Mouse (Mus musculus) embryonic facial prominence, embryonic 14.5 days (tissue): ENCODE results near the gene 4930579F01Rik. TPM values are rescaled to one million over a fixed set of nuclear protein-coding genes. Genes with fewer than 3 reads are reported as not detected.

Source experiments
- ATAC-seq: fragments of 200-750 bp; cut with Nextera tagmentation; 2 replicates; pipeline ENCODE4 v1.8.0; 2017; ENCODE audit warnings: low read depth, moderate number of reproducible peaks, moderate TSS enrichment
- DNase-seq: peaks from one replicate; pipeline ENCODE4 v3.0.0-alpha.2; 2015; ENCODE audit warnings: low spot score
- H3K27ac ChIP-seq: fragments of 300-500 bp; sonication (generic); replicated peaks from 2 replicates; pipeline ENCODE4 v1.5.1; 2014; ENCODE audit warnings: low read depth, mild to moderate bottlenecking, low read length, moderate library complexity
- H3K27me3 ChIP-seq: fragments of 300-500 bp; sonication (generic); replicated peaks from 2 replicates; pipeline ENCODE4 v1.6.1; 2014; ENCODE audit warnings: low read length; ENCODE audit not compliant: control insufficient read depth, insufficient read depth
- H3K36me3 ChIP-seq: fragments of 300-500 bp; sonication (generic); 2 replicates; pipeline ENCODE4 v1.6.1; 2014; ENCODE audit warnings: low read length, mixed read lengths; ENCODE audit not compliant: control insufficient read depth, insufficient read depth
- H3K4me1 ChIP-seq: fragments of 300-500 bp; sonication (generic); 2 replicates; pipeline ENCODE4 v1.6.1; 2014; ENCODE audit warnings: antibody characterized with exemption, low read length; ENCODE audit not compliant: control insufficient read depth, insufficient read depth
- H3K4me2 ChIP-seq: fragments of 300-500 bp; sonication (generic); 2 replicates; pipeline ENCODE4 v1.6.1; 2014; ENCODE audit warnings: low read depth, mild to moderate bottlenecking, low read length, moderate library complexity, mixed read lengths
- H3K4me3 ChIP-seq: fragments of 300-500 bp; sonication (generic); 2 replicates; pipeline ENCODE4 v1.5.1; 2014; ENCODE audit warnings: low read depth, mild to moderate bottlenecking, low read length
- H3K9ac ChIP-seq: fragments of 300-500 bp; sonication (generic); 2 replicates; pipeline ENCODE4 v1.6.1; 2014; ENCODE audit warnings: low read depth, mild to moderate bottlenecking, low read length, moderate library complexity, mixed read lengths
- H3K9me3 ChIP-seq: fragments of 300-500 bp; sonication (generic); 2 replicates; pipeline ENCODE4 v1.6.1; 2016; ENCODE audit warnings: low read length; ENCODE audit not compliant: control insufficient read depth
- whole genome bisulfite sequencing: fragments of 180-500 bp; shearing (Covaris S2); extraction: QIAGEN DNeasy Blood & Tissue Kit; methylation state at CpG from one replicate; pipeline ENCODE4 v1.1.7; 2014; 5-methylcytosine and 5-hydroxymethylcytosine counted together
- polyA plus RNA-seq: library from polyadenylated mRNA; unstranded; fragments of >200 nt; fragmentation: Nextera tagmentation; extraction: Ambion mirVana; gene quantifications from 2 replicates; pipeline ENCODE4 v1.2.1, GENCODE M21; 2014

Gene 4930579F01Rik
- polyA plus RNA-seq, 1 experiment from 2014 or later: not detected

DNA sequence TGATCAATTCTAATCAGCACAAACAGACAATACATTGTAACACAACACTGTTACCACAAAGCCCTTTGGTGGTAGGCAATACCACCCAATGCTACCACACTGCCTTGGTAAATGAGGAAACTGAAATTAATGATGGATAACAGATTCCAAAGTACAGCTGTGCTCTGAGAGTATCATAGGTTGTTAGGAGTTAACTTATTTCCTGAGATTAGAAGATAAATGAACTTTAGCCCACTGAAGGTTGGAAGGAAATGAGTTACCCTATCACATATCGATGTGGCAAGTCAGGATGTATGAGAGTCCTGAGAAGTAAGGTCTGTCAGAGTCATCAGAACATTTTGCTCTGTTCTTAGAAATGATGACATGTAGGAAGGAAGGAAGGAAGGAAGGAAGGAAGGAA, 59.1 kb downstream of the 4930579F01Rik start:
- Histone ChIP-seq H3K27me3 (no peaks in the 10 kb centered on the region), H3K4me1 (no peaks in the 10 kb centered on the region), H3K4me2 (no peak overlapping the region), H3K27ac (no peak overlapping the region), H3K4me3 (no peak overlapping the region), H3K36me3 (no peaks in the 10 kb centered on the region), H3K9me3 (no peaks in the 10 kb centered on the region), H3K9ac (no peak overlapping the region)
- DNase-seq (no peak), ATAC-seq (no peak)
- 79% methylated on average over 1 of the region's 1 CpGs for whole genome bisulfite sequencing

DNA sequence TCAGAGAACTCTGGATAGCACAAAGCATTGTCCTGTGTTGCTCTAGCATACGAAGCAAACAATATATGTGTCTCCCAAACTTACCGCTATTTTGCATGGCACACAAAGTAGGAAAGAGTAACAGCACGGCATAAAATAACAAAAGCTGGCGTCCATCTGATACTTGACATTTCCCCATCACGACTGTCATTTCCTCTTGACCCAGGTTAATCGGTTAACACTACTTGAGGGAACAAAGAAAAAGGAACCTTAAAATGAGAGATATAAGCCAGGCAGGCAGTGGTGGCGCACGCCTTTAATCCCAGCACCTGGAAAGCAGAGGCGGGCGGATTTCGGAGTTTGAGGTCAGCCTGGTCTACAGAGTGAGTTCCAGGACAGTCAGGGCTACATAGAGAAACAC, 59.7 kb downstream of the 4930579F01Rik start:
- 81% methylated on average over 11 of the region's 11 CpGs for WGBS

DNA sequence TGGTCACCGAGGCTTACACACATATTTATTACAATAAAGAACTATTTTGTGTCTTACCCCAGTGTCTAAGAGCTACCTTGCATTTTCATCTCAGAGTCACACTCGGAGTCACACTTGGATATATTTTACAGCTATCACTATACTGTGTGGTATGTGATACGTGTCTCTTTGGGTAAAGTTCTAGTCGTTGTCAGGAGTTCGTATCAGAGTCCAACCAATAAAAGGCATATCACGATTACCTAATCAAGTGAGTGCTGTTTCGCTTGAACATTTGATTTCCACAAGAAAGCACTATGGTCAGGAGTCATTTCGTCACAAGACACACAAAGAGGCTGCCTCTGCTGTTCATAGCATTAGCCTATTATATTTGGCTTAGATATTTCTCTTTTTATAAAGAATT, 60.2 kb downstream of the 4930579F01Rik start:
- ATAC-seq: no peak
- WGBS: 89% methylated on average over 8 of the region's 8 CpGs

More for the DNA sequence above, 59.7 kb downstream of the 4930579F01Rik start:
- Histone ChIP-seq H3K4me3 (no peak overlapping the region), H3K27me3 (no peaks in the 10 kb centered on the region), H3K4me1 (no peaks in the 10 kb centered on the region), H3K9ac (no peak overlapping the region), H3K9me3 (no peaks in the 10 kb centered on the region), H3K36me3 (no peaks in the 10 kb centered on the region), H3K27ac (no peak overlapping the region), H3K4me2 (no peak overlapping the region)
- DNase-seq (no peak), ATAC-seq (no peak)

GRCm38 (mm10) chr3:138131168-138131567, 62.5 kb downstream of the 4930579F01Rik start:
- ATAC-seq: no peak

More for the DNA sequence above, 60.2 kb downstream of the 4930579F01Rik start:
- no peak for DNase-seq
- Histone ChIP-seq H3K4me3 (no peak overlapping the region), H3K36me3 (no peaks in the 10 kb centered on the region), H3K9me3 (no peaks in the 10 kb centered on the region), H3K9ac (no peak overlapping the region), H3K4me1 (no peaks in the 10 kb centered on the region), H3K4me2 (no peak overlapping the region), H3K27me3 (no peaks in the 10 kb centered on the region), H3K27ac (no peak overlapping the region)

DNA sequence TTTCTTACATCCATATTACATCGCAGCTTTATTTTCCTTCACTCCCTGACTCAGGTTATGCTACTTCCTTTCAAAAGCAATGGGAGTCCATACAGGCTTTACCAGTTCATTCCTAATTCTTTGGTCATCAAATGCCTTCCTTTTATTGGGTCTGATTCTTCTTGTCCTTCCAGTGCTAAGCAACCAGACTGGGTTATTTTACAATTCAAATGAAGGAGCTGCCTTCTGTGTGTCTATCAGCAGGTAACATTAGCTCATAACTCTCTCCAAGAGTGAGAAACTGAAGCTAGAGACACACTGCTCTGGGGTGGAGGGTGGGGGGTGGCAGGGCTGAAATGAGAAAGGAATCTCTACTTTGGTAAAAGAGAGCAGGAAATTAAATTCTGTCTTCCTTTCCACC, 62.9 kb downstream of the 4930579F01Rik start:
- no peak overlapping the region for H3K27ac ChIP-seq
- no peaks in the 10 kb centered on the region for H3K27me3 ChIP-seq
- no peak; the same call in 1 of the 2 replicates for ATAC-seq
- DNase-seq: no peak
- no peaks in the 10 kb centered on the region for H3K9me3 ChIP-seq
- H3K4me2 ChIP-seq: no peak overlapping the region
- H3K36me3 ChIP-seq: no peaks in the 10 kb centered on the region
- no peak overlapping the region for H3K9ac ChIP-seq
- WGBS: 59% methylated on average over 1 of the region's 1 CpGs
- no peaks in the 10 kb centered on the region for H3K4me1 ChIP-seq
- no peak overlapping the region for H3K4me3 ChIP-seq

More at GRCm38 (mm10) chr3:138131168-138131567, 62.5 kb downstream of the 4930579F01Rik start:
- no peak overlapping the region for H3K4me2 ChIP-seq
- H3K36me3 ChIP-seq: no peaks in the 10 kb centered on the region
- 50% methylated on average over 9 of the region's 9 CpGs for WGBS
- DNase-seq: no peak
- H3K9ac ChIP-seq: no peak overlapping the region
- H3K4me3 ChIP-seq: no peak overlapping the region
- H3K27me3 ChIP-seq: no peaks in the 10 kb centered on the region
- H3K27ac ChIP-seq: no peak overlapping the region
- H3K9me3 ChIP-seq: no peaks in the 10 kb centered on the region
- no peaks in the 10 kb centered on the region for H3K4me1 ChIP-seq

GRCm38 (mm10) chr3:138129110-138129509, 64.5 kb downstream of the 4930579F01Rik start:
- 98% methylated on average over 6 of the region's 6 CpGs for WGBS
- Histone ChIP-seq H3K4me3 (no peak overlapping the region), H3K9me3 (no peaks in the 10 kb centered on the region), H3K36me3 (no peaks in the 10 kb centered on the region), H3K27me3 (no peaks in the 10 kb centered on the region), H3K9ac (no peak overlapping the region), H3K4me1 (no peaks in the 10 kb centered on the region), H3K4me2 (no peak overlapping the region), H3K27ac (no peak overlapping the region)
- ATAC-seq (no peak), DNase-seq (no peak)

DNA sequence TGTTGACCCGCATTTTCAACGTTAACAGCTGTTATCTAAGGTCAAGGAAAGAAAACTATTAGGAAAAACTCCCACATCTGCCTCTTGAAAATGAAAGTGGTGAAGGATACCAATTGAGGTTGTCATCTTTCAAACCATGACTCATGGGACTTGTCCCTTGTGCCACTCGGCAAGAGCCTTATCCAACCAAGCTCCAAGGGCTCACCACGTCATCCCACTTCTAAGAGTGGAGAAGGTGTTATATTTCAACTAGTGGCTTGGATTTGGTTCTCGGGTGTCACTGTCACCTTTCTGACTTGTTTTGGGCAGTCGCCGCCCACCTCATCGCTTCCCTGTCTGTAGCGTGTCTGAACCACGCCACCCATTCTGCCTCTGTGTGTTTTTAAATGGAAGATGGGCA, 69.8 kb downstream of the 4930579F01Rik start:
- Histone ChIP-seq H3K4me1 (no peaks in the 10 kb centered on the region), H3K27me3 (no peaks in the 10 kb centered on the region), H3K27ac (no peak overlapping the region), H3K36me3 (no peaks in the 10 kb centered on the region), H3K9ac (no peak overlapping the region), H3K9me3 (no peaks in the 10 kb centered on the region), H3K4me2 (no peak overlapping the region), H3K4me3 (no peak overlapping the region)
- no peak for ATAC-seq
- 74% methylated on average over 10 of the region's 10 CpGs for WGBS
- DNase-seq: no peak

DNA sequence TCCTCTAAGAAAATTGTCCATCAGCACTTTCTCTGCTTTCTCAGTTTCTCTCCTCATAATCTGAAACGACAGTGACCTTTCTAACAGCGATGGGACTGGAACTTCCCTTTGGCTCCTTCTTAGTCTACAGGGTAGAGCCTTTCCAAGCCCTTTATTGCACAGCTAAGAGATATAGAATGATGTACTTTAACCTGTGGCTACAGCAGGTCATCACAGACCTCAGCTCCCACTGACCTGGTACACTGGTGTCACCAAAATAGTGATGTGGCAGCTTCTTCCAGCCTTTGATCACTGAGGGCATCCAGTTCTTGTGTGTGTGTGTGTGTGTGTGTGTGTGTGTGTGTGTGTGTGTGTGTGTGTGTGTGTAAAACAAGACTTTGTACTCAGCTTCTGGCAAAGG, 72.2 kb downstream of the 4930579F01Rik start:
- Histone ChIP-seq H3K9me3 (no peaks in the 10 kb centered on the region), H3K27me3 (no peaks in the 10 kb centered on the region), H3K9ac (no peak overlapping the region), H3K27ac (no peak overlapping the region), H3K4me3 (no peak overlapping the region), H3K36me3 (no peaks in the 10 kb centered on the region), H3K4me1 (no peaks in the 10 kb centered on the region), H3K4me2 (no peak overlapping the region)
- DNase-seq (no peak), ATAC-seq (no peak)
- 96% methylated on average over 2 of the region's 2 CpGs for WGBS

DNA sequence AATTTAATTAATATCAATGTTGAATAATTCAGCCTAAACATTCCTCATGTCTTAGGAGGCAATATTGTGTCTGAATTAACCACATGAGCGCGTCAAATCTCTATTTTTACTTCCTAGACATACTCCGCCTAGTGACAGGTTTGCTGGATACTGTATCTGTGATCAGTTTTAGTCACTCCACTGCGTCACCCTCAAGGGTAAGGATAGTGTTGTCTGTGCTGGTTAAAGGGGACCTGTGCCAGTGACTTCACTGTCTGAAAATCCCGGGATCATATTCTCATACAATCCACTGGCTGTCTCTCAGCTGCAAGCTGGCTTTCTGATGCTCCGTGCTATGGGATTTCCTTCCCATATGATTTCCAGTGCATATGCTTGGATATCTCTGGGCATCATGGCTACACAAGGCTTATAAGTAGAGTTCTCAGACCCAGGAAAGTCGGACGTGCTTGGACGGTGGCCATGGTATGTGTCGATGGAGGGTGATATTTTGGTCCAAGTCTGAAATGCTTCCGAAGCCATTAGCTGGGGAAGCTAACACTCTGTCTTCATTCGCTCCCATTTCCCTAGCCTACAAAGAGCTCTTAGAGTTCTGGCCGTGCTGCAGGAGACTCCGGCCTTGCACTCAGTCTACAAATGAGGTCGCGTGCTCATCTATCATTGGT, 74.0 kb downstream of the 4930579F01Rik start:
- DNase-seq: peak; percentile 53
- no peak overlapping the region for H3K9ac ChIP-seq

More for the DNA sequence above, 74.0 kb downstream of the 4930579F01Rik start:
- Histone ChIP-seq H3K4me1 (no peaks in the 10 kb centered on the region), H3K4me3 (no peak overlapping the region), H3K27me3 (no peaks in the 10 kb centered on the region), H3K27ac (no peak overlapping the region), H3K9me3 (no peaks in the 10 kb centered on the region), H3K4me2 (no peak overlapping the region), H3K36me3 (no peaks in the 10 kb centered on the region)
- no peak; the same call in 1 of the 2 replicates for ATAC-seq
- 83% methylated on average over 16 of the region's 16 CpGs for WGBS
